Mouse (Mus musculus) retina, postnatal 1 day (tissue): ENCODE measurements around the gene Nrk.

Source experiments
- DNase-seq: peaks from one replicate; pipeline ENCODE4 v3.0.0-alpha.2; 2012

The Nrk gene

DNA sequence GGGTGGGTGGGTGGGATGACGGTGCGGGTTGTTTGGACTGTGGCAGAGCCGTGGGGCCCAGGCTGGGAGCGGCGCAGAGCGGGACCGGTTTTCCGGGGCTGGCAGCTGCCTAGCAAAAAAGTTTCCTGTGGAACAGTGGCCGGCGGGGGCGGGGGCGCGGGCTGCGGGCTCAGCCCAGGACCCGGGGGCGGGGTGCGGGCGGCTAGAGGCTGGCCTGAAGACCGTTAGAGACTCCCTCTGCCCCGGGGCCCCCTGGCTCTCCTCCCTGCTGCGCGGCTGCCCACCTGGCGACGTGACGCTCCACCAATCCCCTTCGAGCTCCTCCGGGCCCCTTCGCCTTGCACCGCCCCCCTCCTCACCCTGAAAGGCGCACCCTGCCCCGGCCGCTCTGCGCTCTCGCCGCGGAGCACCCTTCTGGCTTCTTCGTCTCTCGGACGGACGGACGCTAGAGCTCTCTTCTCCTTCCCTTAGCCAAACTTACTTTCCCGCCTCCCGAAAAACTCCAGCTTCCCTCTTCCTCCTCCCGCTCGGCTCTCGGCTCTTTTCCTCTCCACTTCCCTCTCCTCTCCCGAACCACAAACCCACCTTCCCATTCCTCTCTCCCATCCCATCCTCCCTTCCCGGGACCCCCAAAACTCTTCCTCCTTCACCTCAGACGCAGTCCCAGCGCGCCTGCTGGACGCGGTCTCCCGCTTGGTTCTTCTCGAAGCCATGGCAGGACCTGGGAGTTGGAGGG is at the start of gene Nrk:
Gene Nrk, plus strand, starts transcription at position 390 of the 736 bp plus-strand sequence.
- DNase-seq, result peak; percentile 39

DNA sequence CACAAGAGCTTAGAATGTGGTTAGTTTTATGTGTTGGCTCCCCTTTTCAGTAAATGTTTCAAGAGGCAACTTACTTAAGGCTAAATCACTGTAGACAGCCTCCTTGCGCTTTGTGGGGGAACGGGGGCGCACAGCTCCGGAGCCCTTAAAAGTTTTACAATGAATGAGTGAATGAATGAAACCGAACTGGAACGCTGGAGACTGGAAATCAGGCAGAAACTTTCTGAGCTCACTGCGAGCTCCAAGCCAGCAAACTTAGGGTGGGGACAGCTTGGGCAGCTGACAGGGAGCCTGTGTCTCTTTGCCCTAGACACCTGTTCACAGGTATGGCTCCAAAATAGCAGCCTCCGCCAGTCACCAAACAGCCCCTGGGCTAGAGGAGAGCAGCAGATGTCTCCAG is 864 bp upstream of the Nrk start:
- DNase-seq, result peak; percentile 6

DNA sequence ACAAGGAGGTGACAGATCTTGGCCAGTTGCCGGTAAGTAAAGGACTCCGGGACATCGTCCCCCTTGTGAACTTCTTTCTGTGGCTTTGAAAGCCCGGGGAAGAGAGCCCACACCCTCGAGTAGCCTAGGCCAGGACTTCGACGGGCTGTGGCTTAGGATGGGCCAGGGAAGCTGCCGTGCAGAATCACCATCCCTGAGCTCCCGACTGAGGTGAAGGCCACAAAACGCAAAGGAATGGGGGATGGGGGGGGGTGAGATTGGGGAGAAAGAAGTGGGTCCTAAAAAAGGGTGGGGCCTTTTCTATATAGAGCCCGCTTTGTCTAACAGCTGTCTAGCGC is 516 bp downstream of the Nrk start:
- DNase-seq, result peak; percentile 13

DNA sequence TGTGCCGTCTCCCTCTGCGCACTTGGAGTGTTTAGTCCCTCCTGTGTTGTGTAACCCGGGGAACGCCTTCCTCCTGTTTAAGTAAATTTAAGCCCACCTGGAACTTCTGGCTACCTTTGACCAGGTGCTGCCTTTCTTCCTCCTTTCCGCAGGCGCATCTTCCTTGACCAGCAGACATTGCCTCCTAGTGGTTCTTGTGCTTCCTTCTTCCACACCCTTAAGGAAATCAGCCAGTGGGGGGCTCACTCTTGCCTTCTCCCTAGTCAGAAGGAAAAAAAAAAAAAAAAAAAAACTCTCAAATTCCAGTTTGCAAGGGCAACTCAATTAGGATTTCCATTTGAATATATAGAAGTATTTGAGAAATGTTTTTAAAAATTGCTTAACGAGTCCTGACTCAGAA is 4.8 kb downstream of the Nrk start:
- DNase-seq, result no peak

DNA sequence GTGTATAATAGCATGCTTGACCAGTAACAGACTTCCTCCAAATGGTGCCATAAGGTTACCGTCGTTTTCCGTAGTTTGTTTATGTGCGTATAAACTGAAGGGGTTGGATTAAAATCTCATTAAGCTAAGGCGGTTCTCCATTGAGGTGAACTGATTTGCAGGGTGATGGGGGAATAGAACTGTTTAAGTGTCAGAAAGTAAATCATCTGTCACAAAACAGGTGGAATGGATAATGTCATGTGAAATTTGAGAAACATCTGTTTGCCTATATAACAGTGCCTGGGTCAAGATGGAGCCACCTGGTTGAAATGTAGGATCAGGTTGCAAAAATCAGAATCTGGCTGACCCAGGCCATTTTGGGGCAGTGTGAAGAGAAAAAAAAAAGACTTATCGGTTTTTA is 29.7 kb downstream of the Nrk start:
- no peak for DNase-seq

DNA sequence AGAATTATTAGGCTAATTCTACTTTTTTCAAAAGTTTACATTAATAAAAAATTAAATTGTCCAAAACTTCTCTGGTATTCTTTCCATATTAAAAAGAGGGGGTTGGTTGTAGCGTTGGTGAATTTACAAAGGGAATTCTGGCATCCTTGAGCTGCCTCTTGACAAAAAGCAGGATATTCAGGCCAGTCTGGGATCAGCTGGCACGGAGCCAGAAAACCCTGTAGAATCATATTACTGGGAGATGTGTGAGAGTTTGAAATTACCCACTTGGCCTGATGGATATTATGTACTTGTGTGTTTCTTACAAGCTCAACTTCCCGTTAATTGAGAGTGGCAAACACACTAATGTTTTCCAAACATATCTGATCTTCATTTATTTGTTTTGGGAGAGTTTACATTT is 46.5 kb downstream of the Nrk start:
- peak; percentile 11 for DNase-seq

DNA sequence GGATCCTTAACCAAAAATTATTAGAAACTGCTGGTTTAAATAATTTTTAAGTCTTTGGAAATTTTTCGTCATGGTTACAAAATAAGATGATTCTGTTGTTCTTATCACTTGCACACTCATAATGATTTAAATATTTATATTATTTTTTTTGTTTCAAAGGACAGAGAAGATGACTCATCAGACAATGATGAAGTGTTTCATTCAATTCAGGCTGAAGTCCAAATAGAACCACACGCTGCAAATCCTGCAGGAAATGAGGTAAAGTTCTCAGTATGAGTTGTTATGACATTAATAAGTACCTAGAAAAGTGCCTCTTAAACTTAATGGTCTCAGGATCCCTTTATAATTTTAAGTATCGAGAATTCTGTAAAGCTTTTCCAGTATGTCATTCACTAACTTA is 64.3 kb downstream of the Nrk start:
- no peak for DNase-seq

DNA sequence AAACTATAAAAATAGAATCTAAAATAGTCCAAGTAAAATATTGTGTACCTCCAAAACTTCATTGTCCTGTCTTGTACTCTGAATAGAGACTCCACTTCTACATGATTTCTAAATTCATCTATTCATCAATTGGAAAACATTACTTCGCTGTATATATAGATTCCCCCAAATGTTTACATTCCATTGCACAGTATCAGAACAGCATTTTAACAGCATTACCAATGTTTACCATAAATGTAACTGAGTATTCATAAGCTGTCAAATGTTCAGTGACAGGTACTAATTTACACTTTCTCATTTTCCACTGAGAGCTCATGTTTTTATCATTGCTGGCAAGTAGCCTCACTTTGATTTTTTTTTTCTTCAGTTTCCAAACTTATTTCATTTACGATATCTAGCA is 65.0 kb downstream of the Nrk start:
- no peak for DNase-seq

DNA sequence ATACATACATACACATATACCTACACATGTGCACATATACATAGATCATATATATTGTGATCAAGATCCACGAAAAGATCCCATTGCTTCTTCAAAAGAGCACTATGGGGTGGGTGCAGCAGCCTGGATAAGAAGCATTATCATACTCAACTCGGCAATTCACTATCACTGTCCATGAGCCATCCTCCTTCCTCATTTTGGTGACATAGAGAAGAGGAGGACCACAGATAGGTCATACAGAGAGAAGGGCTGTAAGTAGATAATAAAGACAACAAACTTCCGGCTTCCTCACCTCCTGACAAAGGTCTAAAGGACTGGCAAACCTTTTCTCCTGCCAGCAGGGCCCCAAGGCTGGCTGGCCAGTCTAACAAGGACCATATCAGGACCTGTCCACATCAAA is 100.3 kb downstream of the Nrk start:
- no peak for DNase-seq

DNA sequence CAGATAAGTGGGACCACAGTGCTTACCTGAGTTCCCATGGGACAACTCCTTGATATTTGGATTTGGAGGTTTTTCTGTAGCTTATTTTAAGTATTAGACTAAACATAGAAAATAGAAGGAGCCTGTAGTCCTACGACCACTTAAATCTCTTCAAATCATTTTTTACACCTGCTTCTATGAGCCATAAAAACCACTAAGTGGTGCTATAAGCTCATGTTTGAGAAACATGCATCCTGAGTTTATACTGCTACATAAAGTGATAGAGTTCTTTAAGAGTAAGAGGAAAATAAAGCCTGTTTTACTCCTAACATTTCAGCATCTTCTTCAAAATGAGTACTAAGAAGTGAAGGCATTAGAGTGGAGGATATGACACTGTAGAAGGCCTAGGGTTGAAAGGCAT is 102.3 kb downstream of the Nrk start:
- DNase-seq, result peak; percentile 0

DNA sequence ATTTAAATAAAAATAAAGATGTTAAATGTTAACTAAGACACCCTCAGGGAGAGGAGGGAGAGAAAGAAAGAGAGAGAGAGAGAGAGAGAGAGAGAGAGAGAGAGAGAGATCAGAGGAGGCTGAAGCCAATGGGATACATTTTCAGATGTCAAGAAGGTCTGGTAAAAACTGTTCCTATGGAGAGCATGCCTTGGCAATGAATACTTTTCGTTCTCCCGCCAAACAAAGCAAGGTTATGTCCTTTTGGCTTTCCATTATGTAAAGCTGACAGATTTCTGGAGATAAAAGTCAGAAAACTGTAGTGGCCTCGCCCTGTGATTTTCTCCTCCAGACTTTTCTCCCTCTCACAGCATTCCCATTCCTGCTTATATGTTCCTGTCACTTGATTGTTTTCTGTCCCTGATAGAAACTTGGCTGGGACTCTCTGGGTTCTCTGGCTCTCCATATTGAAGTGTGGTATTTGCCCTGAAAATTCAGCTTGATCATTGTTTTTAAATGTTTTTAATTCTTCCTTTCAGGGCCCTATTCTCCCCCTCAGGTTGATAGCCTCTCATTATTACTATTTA is 112.4 kb downstream of the Nrk start:
- no peak for DNase-seq

DNA sequence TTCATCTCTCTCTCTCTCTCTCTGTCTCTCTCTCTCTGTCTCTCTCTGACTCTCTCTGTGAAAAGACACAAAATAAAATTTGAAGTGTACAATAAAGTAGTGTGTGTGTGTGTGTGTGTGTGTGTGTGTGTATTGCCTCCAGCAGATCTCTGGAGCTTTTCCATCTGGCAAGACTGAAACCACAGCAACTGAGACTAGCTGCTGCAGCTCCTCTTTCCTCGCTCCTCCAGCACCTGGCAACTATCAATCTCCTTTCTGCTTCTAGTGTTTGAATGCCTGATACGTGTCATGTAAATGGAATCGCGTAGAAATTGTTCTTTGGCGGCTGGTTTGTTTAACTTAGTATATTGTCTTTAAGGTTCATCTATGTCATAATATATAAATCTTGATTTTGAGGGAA is 113.1 kb downstream of the Nrk start:
- no peak for DNase-seq

DNA sequence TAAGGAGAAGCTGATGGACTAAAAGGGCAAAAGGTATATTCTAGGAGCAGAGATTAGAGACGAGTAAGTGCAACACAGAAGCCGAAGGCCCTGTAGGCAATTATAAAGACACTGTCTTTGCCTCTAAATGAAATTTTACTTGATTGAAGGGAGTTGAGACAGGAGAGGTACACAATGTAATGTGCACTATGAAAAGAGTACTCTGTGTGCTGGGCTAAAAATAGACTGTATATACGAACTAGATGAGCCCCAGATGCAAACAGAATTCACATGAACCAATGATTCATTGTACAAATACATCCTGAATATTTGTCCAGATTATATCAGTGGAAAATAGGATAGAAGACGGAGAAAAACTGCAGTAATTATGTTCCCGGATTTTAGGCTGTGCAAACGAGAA is 113.7 kb downstream of the Nrk start:
- no peak for DNase-seq

DNA sequence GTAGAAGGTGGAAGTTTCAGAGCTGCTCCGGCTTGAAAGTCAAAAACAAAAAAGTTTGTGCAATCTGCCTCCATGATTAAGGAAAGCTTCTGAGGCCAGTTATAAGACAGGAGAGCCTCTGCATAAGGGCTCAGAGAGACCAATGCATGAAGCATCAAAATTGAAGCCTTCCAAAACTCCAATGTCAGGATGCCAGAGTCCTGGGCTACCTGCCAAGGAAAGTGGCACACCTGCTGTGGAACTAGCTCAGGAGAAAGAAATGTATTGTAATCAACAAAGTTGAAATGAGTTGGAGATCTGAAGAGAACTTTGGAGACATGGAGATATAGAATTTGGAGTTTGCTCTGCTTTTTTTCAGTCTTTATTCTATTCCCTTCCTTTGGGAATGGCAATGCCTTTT is 123.4 kb downstream of the Nrk start:
- DNase-seq, result no peak

DNA sequence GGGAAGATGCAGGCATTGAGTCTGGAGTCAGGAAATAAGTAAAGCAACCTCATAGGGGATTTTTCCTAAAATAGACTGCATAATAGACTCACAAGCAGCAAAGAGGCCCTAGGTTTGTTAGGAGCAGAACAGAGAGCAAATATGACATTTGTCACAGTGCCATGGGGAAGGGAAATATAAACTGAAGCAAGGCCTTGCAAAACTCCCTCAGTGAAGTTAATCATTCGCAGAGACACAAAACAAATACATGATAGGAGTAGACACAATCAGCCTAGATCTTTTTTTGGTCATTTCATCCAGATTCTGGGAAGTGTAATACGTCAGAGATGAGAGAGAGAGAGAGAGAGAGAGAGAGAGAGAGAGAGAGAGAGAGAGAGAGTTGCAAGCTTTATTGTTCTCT is 125.1 kb downstream of the Nrk start:
- DNase-seq, result no peak

DNA sequence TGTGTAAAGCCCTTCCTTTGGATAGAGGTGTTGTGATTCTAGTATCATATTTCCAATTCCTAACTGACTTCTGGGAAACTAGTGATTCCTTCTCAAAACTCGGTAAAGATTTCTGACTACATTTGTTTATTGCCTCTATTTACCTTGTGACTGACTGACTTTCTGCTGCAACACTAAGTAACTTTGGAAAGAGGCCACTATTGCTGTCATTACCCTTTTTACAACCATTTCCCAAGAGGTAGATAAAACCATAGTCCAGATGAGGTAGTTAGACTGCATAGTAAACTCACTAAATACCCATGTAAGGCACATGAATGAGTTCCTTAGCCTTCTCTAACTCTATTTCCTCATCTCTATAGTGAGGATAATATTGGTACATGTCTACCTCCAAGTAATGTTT is 126.9 kb downstream of the Nrk start:
- no peak for DNase-seq

DNA sequence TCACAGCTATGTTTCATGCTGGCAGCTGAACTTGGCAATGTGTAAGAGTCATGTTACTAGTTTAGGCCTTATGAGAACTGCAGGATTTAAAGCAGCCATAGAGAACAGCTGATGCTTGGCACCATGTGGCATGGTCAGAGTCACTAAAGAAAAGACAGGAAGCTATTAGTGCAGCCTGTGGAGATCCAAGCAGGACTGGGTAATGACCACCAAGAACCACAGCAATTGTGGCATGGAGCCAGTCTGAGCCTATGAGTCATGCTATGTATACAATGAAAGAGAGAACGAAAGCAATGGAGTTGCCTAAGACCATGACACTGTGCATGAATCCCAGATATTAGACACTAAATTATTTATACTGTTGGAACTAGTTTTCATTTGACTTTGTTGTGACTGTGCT is 137.7 kb downstream of the Nrk start:
- no peak for DNase-seq

DNA sequence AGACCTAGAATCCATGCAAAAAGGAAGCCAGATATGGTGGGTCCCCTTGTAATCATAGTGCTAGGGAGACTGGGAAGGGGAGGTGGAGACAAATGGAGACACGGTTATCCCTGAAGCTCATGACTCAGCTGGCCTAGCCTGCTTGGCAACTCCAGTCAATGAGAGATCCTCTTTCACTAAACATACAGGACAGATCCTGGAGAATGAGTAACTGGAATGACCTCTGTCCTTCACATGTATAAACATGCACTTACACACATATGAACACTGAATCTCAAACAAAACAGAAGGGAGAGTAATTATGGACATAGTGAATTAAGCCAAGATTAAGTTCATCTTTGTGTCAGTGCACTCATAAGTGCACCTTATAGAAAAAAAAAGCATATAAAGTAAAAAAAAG is 138.9 kb downstream of the Nrk start:
- DNase-seq, result no peak
